ENCODE assay signal across 18 mouse cellular contexts in genomic region chr6:18169618-18170017, GRCm38 (mm10). TPM values are rescaled to one million over a fixed set of nuclear protein-coding genes. Genes with fewer than 3 reads are reported as not detected.
A peak's percentile ranks its signal among the peaks of the same experiment; 100 is the strongest.
DNase-seq lines count a peak whose midpoint lies in the region; ATAC-seq and TF ChIP-seq lines count a peak whose summit lies in the region.
"Had no signal": no experiment of that assay in that cellular context is flagged by ENCODE, and none has a peak within 500 bp of the region (broad histone marks: within the 10 kb centered on the region; RNA-seq: fewer than 3 reads in every experiment).

No protein-coding gene starts in this region.

- no peak overlapping the region for H3K9ac ChIP-seq in heart, embryonic 13.5 days
- no peak overlapping the region for H3K9ac ChIP-seq in lung, postnatal 0 days (replicated peaks; ENCODE audit: low read depth)
- H3K9ac ChIP-seq in embryonic facial prominence, embryonic 14.5 days (ENCODE audit: low read depth, low read length) = no peak overlapping the region
- H3K9ac ChIP-seq in intestine, postnatal 0 days (ENCODE audit: low read depth, low read length) = no peak overlapping the region
- H3K9ac ChIP-seq: liver, embryonic 13.5 days had no signal

- H3K27me3 ChIP-seq in heart, embryonic 13.5 days (replicated peaks) = peaks cover 5% of the 10 kb centered on the region
- no peaks in the 10 kb centered on the region for H3K27me3 ChIP-seq in lung, postnatal 0 days (replicated peaks; ENCODE audit: insufficient read depth, low read length)
- H3K27me3 ChIP-seq in embryonic facial prominence, embryonic 14.5 days (replicated peaks; ENCODE audit: control insufficient read depth, insufficient read depth, low read length) = no peaks in the 10 kb centered on the region
- H3K27me3 ChIP-seq in intestine, postnatal 0 days (replicated peaks; ENCODE audit: control insufficient read depth, insufficient read depth, low read length) = no peaks in the 10 kb centered on the region
- H3K27me3 ChIP-seq: CH12.LX had no signal

- no peaks in the 10 kb centered on the region for H3K36me3 ChIP-seq in heart, embryonic 13.5 days
- H3K36me3 ChIP-seq in lung, postnatal 0 days (ENCODE audit: insufficient read depth, low read length) = no peaks in the 10 kb centered on the region
- H3K36me3 ChIP-seq in embryonic facial prominence, embryonic 14.5 days (ENCODE audit: control insufficient read depth, insufficient read depth, low read length) = no peaks in the 10 kb centered on the region
- no peaks in the 10 kb centered on the region for H3K36me3 ChIP-seq in intestine, postnatal 0 days (ENCODE audit: control insufficient read depth, insufficient read depth)
- H3K36me3 ChIP-seq: hindbrain, embryonic 15.5 days; liver, embryonic 13.5 days had no signal

- H3K9me3 ChIP-seq in heart, embryonic 13.5 days = no peaks in the 10 kb centered on the region
- no peaks in the 10 kb centered on the region for H3K9me3 ChIP-seq in lung, postnatal 0 days (ENCODE audit: low read length)
- H3K9me3 ChIP-seq in embryonic facial prominence, embryonic 14.5 days (ENCODE audit: control insufficient read depth, low read length) = no peaks in the 10 kb centered on the region
- H3K9me3 ChIP-seq in intestine, postnatal 0 days (ENCODE audit: control insufficient read depth) = no peaks in the 10 kb centered on the region
- H3K9me3 ChIP-seq: hindbrain, embryonic 15.5 days; liver, embryonic 13.5 days; megakaryocyte, embryonic 14.5 days had no signal

- 70% methylated on average over 1 of the region's 1 CpGs for WGBS in heart, embryonic 13.5 days
- 54% methylated on average over 1 of the region's 1 CpGs for WGBS in lung, postnatal 0 days
- 86% methylated on average over 1 of the region's 1 CpGs for WGBS in embryonic facial prominence, embryonic 14.5 days
- whole genome bisulfite sequencing in intestine, postnatal 0 days = 30% methylated on average over 1 of the region's 1 CpGs

- intact Hi-C loops in left cerebral cortex, postnatal 14 days (cut with DNase I) = no loop called here

- no peak for DNase-seq in heart, postnatal 4 days
- DNase-seq in lung, postnatal 0 days (ENCODE audit: low spot score) = peak; percentile 23
- no peak for DNase-seq in lung, adult 18-20 months
- no peak for DNase-seq in embryonic facial prominence, embryonic 14.5 days (ENCODE audit: low spot score)
- DNase-seq in left cerebral cortex, postnatal 14 days (ENCODE audit: low spot score in 2 of 2) = no peak
- DNase-seq: cerebellum, adult 11-12 months; gastrocnemius, postnatal 25 days; layer of hippocampus, postnatal 36 days; liver, embryonic 13.5 days; spleen, adult 18-20 months had no signal

- H3K4me3 ChIP-seq in heart, embryonic 13.5 days = no peak overlapping the region; the same call in 1 of the 2 replicates
- no peak overlapping the region for H3K4me3 ChIP-seq in lung, postnatal 0 days (ENCODE audit: low read depth, low read length)
- no peak overlapping the region for H3K4me3 ChIP-seq in embryonic facial prominence, embryonic 14.5 days (ENCODE audit: low read depth, low read length)
- no peak overlapping the region for H3K4me3 ChIP-seq in intestine, postnatal 0 days (ENCODE audit: low read depth, low read length)

- no peaks in the 10 kb centered on the region for H3K4me1 ChIP-seq in heart, embryonic 13.5 days
- no peaks in the 10 kb centered on the region for H3K4me1 ChIP-seq in lung, postnatal 0 days (ENCODE audit: insufficient read depth, low read depth, low read length)
- no peaks in the 10 kb centered on the region for H3K4me1 ChIP-seq in embryonic facial prominence, embryonic 14.5 days (ENCODE audit: control insufficient read depth, insufficient read depth, low read length)
- H3K4me1 ChIP-seq in intestine, postnatal 0 days (replicated peaks; ENCODE audit: control insufficient read depth, insufficient read depth, low read length) = no peaks in the 10 kb centered on the region
- H3K4me1 ChIP-seq: hindbrain, embryonic 15.5 days; liver, embryonic 13.5 days had no signal

- no peak for TF ChIP-seq EP300 in lung, postnatal 0 days (IDR thresholded peaks at IDR 0.05)

- no peak for TF ChIP-seq CTCF in lung, postnatal 0 days (IDR thresholded peaks at IDR 0.05)
- no peak for TF ChIP-seq CTCF in intestine, postnatal 0 days (IDR thresholded peaks at IDR 0.05; ENCODE audit: low read depth)

- H3K27ac ChIP-seq in heart, embryonic 13.5 days (replicated peaks) = no peak overlapping the region
- no peak overlapping the region for H3K27ac ChIP-seq in lung, postnatal 0 days (ENCODE audit: low read length)
- no peak overlapping the region for H3K27ac ChIP-seq in embryonic facial prominence, embryonic 14.5 days (replicated peaks; ENCODE audit: low read depth, low read length)
- no peak overlapping the region for H3K27ac ChIP-seq in intestine, postnatal 0 days (ENCODE audit: low read depth, low read length)
- H3K27ac ChIP-seq: hindbrain, embryonic 15.5 days; layer of hippocampus, adult 2 months; liver, embryonic 13.5 days had no signal

- no peak for ATAC-seq in heart, embryonic 13.5 days (ENCODE audit: extremely low read depth, insufficient number of reproducible peaks, low FRiP score, low TSS enrichment)
- ATAC-seq in lung, postnatal 0 days = peak; percentile 62
- ATAC-seq in embryonic facial prominence, embryonic 14.5 days (ENCODE audit: low read depth) = no peak
- ATAC-seq in intestine, postnatal 0 days = peak; percentile 61; the same call in 1 of the 2 replicates

- H3K4me2 ChIP-seq in heart, embryonic 13.5 days = peak overlapping the region; percentile 92
- no peak overlapping the region for H3K4me2 ChIP-seq in lung, postnatal 0 days (replicated peaks; ENCODE audit: low read depth, low read length)
- peak overlapping the region; percentile 88; the same call in 1 of the 2 replicates for H3K4me2 ChIP-seq in embryonic facial prominence, embryonic 14.5 days (ENCODE audit: low read depth, low read length)
- H3K4me2 ChIP-seq in intestine, postnatal 0 days (replicated peaks; ENCODE audit: low read depth) = peak overlapping the region; percentile 81

RNA-seq across cellular contexts. Expression of gene Cftr, which starts 0.9 kb away (rescaled TPM):
- 0.27 and 0.33 TPM in 2 replicates for polyA plus RNA-seq in heart, embryonic 13.5 days (2015; fragmentation: Nextera tagmentation; extraction: Ambion mirVana)
- under 1 TPM; 0.34 to 0.36 TPM for total RNA-seq in heart, postnatal 4 days (2021)
- polyA plus RNA-seq in lung, postnatal 0 days (2015; fragmentation: Nextera tagmentation; extraction: Ambion mirVana) = 6.3 and 7.5 TPM in 2 replicates
- polyA plus RNA-seq in embryonic facial prominence, embryonic 14.5 days (2014; fragmentation: Nextera tagmentation; extraction: Ambion mirVana) = 0.70 and 0.93 TPM in 2 replicates
- 7.4 and 7.8 TPM in 2 replicates for polyA plus RNA-seq in intestine, postnatal 0 days (2015; fragmentation: Nextera tagmentation; extraction: Ambion mirVana)
- under 1 TPM; 0.47 to 0.64 TPM for total RNA-seq in left cerebral cortex, postnatal 14 days (2021)
- total RNA-seq: adrenal gland, postnatal 25 days; CH12.LX; gastrocnemius, postnatal 25 days; MEL had no signal

Comparison
In these comparisons a context has a peak if more than half of its experiments do, and no peak if none do; other contexts are left out.
1. ATAC-seq: peak in lung, postnatal 0 days (single experiment) and intestine, postnatal 0 days (single experiment); none in heart, embryonic 13.5 days (single experiment) and embryonic facial prominence, embryonic 14.5 days (single experiment).